Mouse (Mus musculus) spleen, adult 2 months (tissue): ENCODE measurements around the gene Mylk4.

ENCODE experiments used
- CTCF ChIP-seq: fragments of 200-500 bp; IDR thresholded peaks from 2 replicates; pipeline ENCODE4 v1.5.1; 2011; ENCODE audit warnings: mild to moderate bottlenecking, inconsistent platforms; ENCODE audit not compliant: insufficient read depth, insufficient read length, insufficient replicate concordance; ENCODE audit errors: extremely low read depth
- POLR2A ChIP-seq: fragments of 200-500 bp; IDR thresholded peaks from 2 replicates; pipeline ENCODE4 v1.6.1; 2011; ENCODE audit warnings: low read depth, low read length, inconsistent platforms

GRCm38 (mm10) chr13:32741161-32741560 lies 42.6 kb downstream of the Mylk4 start:
- TF ChIP-seq CTCF, result no peak
- TF ChIP-seq POLR2A, result no peak
